Mouse (Mus musculus) thymus, postnatal 0 days (tissue): Measurements from ENCODE around the gene Bpifb1. TPM values are rescaled to one million over a fixed set of nuclear protein-coding genes. Genes with fewer than 3 reads are reported as not detected.
A peak's percentile ranks its signal among the peaks of the same experiment; 100 is the strongest.
"Not testable (repeated sequence)": the region's sequence is repeated elsewhere in the genome, so short reads cannot be mapped to it uniquely, and the experiment has no call there.

Source experiments
- DNase-seq: peaks from one replicate; pipeline ENCODE4 v3.0.0-alpha.2; 2015; ENCODE audit warnings: low spot score
- polyA plus RNA-seq: library from polyadenylated mRNA; unstranded; fragments of >200 nt; fragmentation: Nextera tagmentation; extraction: Ambion mirVana; gene quantifications from 2 replicates; pipeline ENCODE4 v1.2.1, GENCODE M21; 2015

Gene Bpifb1
- polyA plus RNA-seq, 1 experiment from 2014 or later = 1.5 TPM

GRCm38 (mm10) chr2:154211121-154211520, 20.5 kb downstream of the Bpifb1 start:
- no peak for DNase-seq

DNA sequence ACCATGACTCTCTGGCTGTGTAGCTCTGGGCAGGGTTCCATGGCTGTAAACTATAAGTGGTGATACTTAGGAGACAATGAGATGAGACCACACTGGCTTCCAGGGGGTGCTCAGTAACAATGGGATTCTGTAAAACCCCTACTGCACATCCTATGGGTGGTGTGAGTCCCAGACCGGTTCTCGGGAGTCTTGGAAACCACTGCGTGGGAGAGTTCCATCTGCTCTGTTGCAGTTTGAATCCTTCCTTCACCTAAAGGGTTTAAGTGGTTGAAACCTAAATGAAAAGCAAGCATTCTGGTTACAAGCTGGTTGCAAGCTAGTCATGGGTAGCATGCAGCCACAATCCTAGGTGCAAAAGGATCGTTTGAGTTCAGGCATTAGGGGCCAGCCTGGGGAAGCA, 21.3 kb downstream of the Bpifb1 start:
- no peak for DNase-seq

GRCm38 (mm10) chr2:154215191-154215590, 24.6 kb downstream of the Bpifb1 start:
- DNase-seq = peak; percentile 62

DNA sequence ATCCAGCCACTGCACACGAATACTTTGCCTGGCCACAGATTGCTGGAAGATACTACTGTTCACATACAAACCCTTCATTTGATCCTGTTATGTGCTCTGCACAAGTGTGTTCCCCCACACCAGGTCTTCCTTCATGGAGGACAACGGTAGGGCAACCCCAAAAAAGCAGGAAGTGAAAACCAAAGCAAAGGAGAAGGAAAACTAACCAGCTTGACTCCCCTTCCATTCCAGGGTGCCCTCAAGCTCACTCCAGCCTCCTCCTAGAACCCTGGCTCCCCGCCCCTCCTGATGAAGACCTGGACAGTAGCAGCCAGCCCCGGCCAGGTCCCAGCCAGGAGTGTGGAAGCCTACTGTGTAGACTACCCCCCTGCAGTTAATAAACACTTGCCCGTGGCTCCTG, 29.3 kb downstream of the Bpifb1 start:
- DNase-seq = no peak

DNA sequence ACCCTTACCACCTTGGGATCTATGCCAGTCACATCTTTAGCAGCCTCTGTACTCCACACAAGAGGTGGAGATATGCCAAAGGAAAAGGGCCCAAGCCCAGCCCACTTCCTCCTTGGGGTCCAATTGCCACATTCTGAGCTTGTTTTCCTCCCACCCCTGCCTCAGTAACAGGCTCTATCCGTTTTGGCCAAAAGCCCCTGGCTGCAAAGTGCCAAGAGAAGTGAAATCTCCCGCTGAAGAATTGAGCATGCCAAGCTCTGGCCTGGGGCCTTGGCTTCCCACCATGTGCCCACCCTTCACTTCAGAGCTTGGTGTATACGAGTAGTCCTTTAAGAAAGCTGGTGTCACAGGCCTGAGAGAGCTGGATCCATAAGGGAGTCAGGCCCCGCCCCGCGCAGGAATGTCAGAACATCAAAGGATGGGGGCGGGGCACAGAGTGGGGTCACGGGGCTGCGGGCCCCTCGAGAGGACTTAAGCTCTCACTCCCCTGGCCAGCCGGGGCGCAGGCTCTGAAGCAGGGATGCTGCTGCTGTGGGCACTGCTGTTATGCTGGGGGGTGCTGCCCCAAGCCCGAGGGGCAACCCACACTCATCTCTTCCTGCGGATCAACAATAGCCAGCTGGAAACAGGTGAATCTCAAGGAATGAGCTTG, 32.8 kb downstream of the Bpifb1 start, which contains the start of gene Bpifb5:
TSS of gene Bpifb5 (plus strand) at position 478 of the 652 bp plus-strand sequence.
- DNase-seq = no peak

DNA sequence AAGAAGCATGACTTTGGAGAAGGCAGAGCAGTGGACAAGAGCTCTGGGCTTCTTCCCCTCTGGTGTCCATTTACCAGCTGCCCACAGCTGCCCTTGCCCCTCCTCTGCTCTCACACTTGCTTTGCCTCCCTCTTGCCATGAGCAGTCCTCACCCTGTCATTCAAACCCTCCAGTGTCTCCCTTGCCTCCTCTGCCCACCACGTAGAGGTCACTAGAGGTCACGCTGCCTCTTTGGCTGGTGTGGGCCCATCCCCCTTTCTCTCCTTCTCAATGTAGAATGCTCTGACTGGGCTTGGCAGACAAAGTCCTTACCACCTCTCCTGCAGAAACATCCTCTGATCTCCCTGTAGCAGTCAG, 33.3 kb downstream of the Bpifb1 start:
- DNase-seq = no peak

- DNase-seq = no peak
These were observed 36.4 kb downstream of the Bpifb1 start for GRCm38 (mm10) chr2:154226991-154227390.

DNA sequence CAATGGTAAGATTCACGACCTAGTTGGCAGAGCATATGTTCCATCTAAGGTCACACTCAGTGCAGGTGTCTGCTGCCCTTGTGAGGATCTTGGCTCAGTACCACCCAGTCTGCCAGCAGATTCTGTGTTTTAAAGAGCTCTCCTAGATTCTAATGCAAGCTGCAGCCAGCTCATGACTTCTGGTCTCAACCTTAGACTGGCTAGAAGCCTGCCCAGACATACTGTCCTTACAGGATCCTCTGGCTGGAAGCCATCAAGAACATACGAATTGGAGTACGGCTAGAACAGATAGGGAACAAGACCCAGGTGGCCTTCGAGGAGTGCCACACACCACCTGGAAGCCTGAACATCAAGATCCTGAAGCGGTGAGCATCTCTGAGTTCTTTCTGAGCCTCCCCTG, 37.2 kb downstream of the Bpifb1 start:
- DNase-seq = no peak

DNA sequence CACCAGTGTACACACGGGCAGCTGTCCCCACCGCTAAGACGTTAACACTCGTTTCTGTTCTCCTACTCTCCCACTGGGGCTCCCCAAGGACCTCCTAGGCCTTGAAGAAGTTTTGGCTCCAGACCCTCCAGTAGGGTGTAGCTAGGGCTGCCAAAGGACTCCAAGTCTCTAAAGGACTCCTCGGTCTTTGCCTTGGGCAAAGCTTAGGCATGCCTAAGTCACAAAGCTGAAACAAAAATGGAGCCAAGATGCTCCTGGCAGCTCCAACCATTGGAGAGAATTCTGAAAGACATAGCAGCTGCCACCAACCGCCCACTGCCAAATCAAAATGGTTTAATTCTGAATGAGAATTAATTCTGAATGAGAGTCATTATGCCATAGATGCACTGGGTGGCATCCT, 42.8 kb downstream of the Bpifb1 start:
- DNase-seq = no peak

DNA sequence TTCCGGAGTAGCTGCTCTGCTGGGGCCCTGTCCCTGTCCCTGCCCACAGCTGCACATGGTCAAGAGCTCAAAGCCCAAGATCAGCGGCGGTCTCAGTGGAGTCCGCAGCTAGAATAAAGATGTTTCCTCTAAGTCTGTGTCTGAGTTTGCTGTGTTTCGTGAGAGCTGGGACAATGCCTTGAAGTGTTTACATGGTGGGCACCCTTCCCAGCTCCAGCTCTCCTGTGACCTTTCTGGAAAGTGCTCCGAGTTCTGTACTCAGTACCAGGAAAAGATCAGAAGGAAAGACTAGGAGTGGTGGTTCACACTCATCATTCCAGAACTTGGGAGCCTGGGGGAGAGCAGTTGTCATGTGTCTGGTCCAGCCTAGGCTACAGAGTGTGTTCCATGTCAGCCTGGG, 50.2 kb downstream of the Bpifb1 start:
- no peak for DNase-seq

DNA sequence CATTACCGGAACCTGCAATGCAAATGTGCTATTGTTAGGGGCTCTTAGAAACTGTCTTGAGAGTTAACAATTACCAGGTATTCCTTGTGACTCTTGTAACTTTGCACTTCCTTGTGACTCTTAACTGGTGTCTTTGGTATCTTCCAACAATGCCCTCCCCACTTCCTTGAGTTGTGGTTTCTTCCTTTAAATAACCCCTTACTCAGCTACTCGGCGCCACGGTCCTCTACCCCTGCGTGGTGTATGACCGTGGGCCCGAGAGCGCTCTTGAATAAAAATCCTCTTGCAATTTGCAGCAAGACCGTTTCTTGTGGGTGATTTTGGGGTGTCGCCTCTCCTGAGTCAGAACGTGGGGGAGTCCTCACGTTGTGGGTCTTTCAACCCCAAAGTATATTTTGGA, 52.1 kb downstream of the Bpifb1 start:
- not testable (repeated sequence) for DNase-seq

DNA sequence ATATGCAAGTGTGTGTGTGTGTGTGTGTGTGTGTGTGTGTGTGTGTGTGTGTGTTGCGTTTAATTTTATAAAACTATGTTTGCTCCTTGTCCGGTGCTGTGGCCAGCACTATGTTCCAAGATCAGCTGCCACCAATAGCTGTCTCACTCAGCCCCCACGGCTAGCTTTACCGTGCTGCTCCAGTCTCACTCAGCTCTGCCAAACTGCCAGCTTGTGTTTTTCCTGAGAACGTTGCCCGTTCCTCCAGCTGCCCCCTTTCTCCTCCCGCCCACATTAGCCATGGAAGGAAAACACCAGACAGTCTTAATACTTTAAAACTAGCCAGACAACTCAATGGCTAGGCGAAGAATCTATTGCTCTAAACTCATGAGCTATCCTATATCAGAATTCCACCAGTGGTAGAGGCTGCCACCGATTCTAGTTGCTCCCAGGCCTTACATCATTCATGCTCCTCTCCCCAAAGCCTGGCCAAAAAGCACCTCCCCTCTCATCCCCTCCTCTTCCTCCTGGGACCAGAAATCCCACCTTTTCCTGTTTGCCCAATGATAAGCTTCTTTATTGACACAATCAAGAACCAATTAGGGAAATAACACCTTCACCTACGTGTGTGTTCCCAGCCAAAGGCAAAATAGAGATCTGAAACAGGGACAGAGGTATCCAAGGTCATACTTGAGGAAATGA, 52.9 kb downstream of the Bpifb1 start:
- no peak for DNase-seq

DNA sequence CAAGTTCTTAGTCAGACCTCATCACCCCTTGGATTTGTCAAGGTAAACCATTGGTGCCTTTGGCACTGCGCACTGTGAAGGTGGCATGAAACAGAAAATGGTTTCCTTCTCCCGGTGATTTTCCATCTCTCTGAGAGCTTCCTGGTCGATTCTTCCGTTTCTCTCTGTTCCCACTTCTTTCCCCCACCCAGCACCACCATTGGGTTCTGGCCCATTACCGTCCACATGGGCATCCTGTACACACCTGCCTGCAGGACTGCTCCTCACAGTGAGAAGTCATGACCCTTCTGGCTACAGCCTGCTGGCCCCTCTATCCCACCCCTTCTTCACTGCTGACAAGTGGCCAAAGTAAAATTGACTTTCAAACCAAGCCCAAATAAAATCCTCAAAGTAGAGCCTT, 54.7 kb downstream of the Bpifb1 start:
- no peak for DNase-seq

- not testable (repeated sequence) for DNase-seq
These were observed 64.6 kb downstream of the Bpifb1 start for GRCm38 (mm10) chr2:154255254-154255653.

- no peak for DNase-seq
These were observed 65.2 kb downstream of the Bpifb1 start for GRCm38 (mm10) chr2:154255770-154256169.

DNA sequence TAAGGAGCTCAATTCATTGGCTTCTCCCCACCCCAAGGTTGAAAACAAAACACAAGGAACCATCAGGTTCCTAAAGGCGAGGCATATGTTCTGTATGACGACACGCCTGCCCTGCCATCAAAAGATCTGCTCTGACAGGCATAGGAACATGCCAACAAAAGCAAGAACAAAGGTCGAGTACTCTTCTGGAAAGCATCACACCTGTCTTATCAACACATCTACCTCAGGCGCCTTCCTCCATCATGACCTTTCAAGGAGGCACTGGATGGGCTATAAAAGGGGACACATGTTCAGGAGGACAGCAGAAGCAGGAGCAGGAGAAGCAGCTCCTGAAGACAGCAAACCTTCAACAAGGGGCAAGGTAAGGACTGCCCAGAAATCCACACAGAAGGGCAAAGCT, 66.9 kb downstream of the Bpifb1 start, which contains the start of gene Bpifb9a:
TSS of gene Bpifb9a (plus strand) at position 301 of the 400 bp plus-strand sequence.
- DNase-seq = not testable (repeated sequence)

DNA sequence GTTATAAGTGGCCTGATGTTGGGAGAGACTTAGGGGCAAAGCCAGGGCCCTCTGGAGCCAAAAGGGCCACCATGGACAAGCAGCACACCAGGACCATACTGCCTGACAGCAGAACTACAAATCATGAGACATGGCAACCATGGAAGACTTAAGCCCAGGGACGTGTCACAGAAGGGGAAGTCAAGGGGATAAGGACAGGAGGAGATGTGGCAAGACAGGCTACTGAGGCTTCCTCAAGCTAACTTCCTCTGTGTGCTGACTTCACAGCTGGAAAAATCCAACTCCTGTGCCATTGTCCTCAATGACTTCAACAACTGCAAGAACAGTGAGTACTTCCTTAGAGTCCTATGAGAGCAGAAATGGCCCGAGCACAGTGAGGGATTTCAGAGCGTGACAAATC, 73.8 kb downstream of the Bpifb1 start:
- DNase-seq = not testable (repeated sequence)

Other genes starting within 250 kb of the Bpifb1 start
- 0.10 and 0.17 TPM in 2 replicates for gene Bpifa6, start 215.9 kb upstream of the Bpifb1 start, polyA plus RNA-seq
- gene Bpifa2, start 182.6 kb upstream of the Bpifb1 start, polyA plus RNA-seq = 0.18 and 0.22 TPM in 2 replicates
- gene Bpifa3, start 60.5 kb upstream of the Bpifb1 start, polyA plus RNA-seq = not detected in 2 replicates
- 185 and 212 TPM in 2 replicates for gene Bpifa1, start 47.9 kb upstream of the Bpifb1 start, polyA plus RNA-seq
- gene Bpifa5, start 28.2 kb upstream of the Bpifb1 start, polyA plus RNA-seq = 0.46 and 0.54 TPM in 2 replicates
- gene Bpifb5, start 32.9 kb downstream of the Bpifb1 start, polyA plus RNA-seq = 0.24 and 0.35 TPM in 2 replicates
- gene Bpifb9a, start 67.0 kb downstream of the Bpifb1 start, polyA plus RNA-seq = 0.18 and 0.28 TPM in 2 replicates
- 0.31 and 0.42 TPM in 2 replicates for gene Bpifb9b, start 116.4 kb downstream of the Bpifb1 start, polyA plus RNA-seq
- gene Cdk5rap1, start 182.2 kb downstream of the Bpifb1 start, polyA plus RNA-seq = 36.8 and 56.8 TPM in 2 replicates
- gene Snta1, start 217.3 kb downstream of the Bpifb1 start, polyA plus RNA-seq = 2.6 TPM in 2 replicates
- gene Cbfa2t2, start 245.7 kb downstream of the Bpifb1 start, polyA plus RNA-seq = 23.7 and 25.4 TPM in 2 replicates